Mouse (Mus musculus): ENCODE results near the gene Galm. TPM values are rescaled to one million over a fixed set of nuclear protein-coding genes. Genes with fewer than 3 reads are reported as not detected.

Gene Galm
- total and polyA plus RNA-seq, 2 experiments from 2014 or later: 1.9 to 2.4 TPM

DNA sequence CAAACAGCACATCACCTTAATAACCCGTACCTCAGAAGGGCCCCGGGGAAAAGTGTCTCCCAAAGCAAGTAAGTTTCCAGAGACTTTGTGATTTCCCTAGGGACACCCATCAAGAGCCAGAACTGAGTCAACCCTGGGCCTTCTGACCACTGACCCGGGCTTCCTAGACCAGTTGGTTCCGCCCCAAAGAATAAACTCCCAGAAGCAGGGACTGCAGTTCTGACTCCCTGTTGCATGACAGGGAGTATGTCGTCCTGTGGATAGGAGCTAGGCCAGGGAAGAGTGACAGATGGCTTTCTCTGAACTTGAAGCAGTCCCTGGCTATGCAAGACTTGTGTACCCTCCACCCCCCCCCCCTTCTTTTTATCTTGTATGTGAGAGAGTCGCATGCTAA is 21.7 kb downstream of the Galm start:
- Histone ChIP-seq H3K9ac (replicated peaks; ENCODE audit: low read length) (no peak overlapping the region), H3K9me3 (ENCODE audit: low read length) (no peaks in the 10 kb centered on the region), H3K27ac (no peak overlapping the region), H3K4me3 (ENCODE audit: low read length) (no peak overlapping the region), H3K36me3 (ENCODE audit: insufficient read depth, low read length) (no peaks in the 10 kb centered on the region), H3K4me1 (ENCODE audit: insufficient read depth, low read length) (0 out of 2 replicates have a peak, but pooled peaks cover 3% of the 10 kb centered on the region), H3K27me3 (ENCODE audit: insufficient read depth, low read length) (no peaks in the 10 kb centered on the region), H3K4me2 (ENCODE audit: low read depth, low read length) (no peak overlapping the region)
- 78% methylated on average over 6 of the region's 6 CpGs for WGBS
- ATAC-seq (no peak), DNase-seq (ENCODE audit: low spot score) (no peak)
- TF ChIP-seq CTCF (IDR thresholded peaks at IDR 0.05; ENCODE audit: low read depth): no peak

- H3K4me1 ChIP-seq (ENCODE audit: insufficient read depth, low read length): 0 out of 2 replicates have a peak, but pooled peaks cover 3% of the 10 kb centered on the region
- no peak overlapping the region for H3K9ac ChIP-seq (replicated peaks; ENCODE audit: low read length)
- H3K27ac ChIP-seq: no peak overlapping the region
- DNase-seq (ENCODE audit: low spot score): no peak
- no peak for TF ChIP-seq CTCF (IDR thresholded peaks at IDR 0.05; ENCODE audit: low read depth)
- no peak overlapping the region for H3K4me3 ChIP-seq (ENCODE audit: low read length)
- no peaks in the 10 kb centered on the region for H3K9me3 ChIP-seq (ENCODE audit: low read length)
- 38% methylated on average over 5 of the region's 5 CpGs for WGBS
- H3K27me3 ChIP-seq (ENCODE audit: insufficient read depth, low read length): no peaks in the 10 kb centered on the region
- ATAC-seq: no peak
- no peaks in the 10 kb centered on the region for H3K36me3 ChIP-seq (ENCODE audit: insufficient read depth, low read length)
- H3K4me2 ChIP-seq (ENCODE audit: low read depth, low read length): no peak overlapping the region
Measured at GRCm38 (mm10) chr17:80151353-80151752, 24.1 kb downstream of the Galm start.

GRCm38 (mm10) chr17:80152767-80153630 is 25.7 kb downstream of the Galm start:
- TF ChIP-seq CTCF (IDR thresholded peaks at IDR 0.05; ENCODE audit: low read depth): no peak
- no peaks in the 10 kb centered on the region for H3K4me1 ChIP-seq (ENCODE audit: insufficient read depth, low read length)
- H3K36me3 ChIP-seq (ENCODE audit: insufficient read depth, low read length): no peaks in the 10 kb centered on the region
- no peaks in the 10 kb centered on the region for H3K27me3 ChIP-seq (ENCODE audit: insufficient read depth, low read length)
- H3K9me3 ChIP-seq (ENCODE audit: low read length): no peaks in the 10 kb centered on the region
- no peak overlapping the region for H3K4me3 ChIP-seq (ENCODE audit: low read length)
- H3K4me2 ChIP-seq (ENCODE audit: low read depth, low read length): no peak overlapping the region
- no peak overlapping the region for H3K9ac ChIP-seq (replicated peaks; ENCODE audit: low read length)
- no peak for DNase-seq (ENCODE audit: low spot score)
- WGBS: 77% methylated on average over 12 of the region's 12 CpGs
- ATAC-seq: no peak
- no peak overlapping the region for H3K27ac ChIP-seq

DNA sequence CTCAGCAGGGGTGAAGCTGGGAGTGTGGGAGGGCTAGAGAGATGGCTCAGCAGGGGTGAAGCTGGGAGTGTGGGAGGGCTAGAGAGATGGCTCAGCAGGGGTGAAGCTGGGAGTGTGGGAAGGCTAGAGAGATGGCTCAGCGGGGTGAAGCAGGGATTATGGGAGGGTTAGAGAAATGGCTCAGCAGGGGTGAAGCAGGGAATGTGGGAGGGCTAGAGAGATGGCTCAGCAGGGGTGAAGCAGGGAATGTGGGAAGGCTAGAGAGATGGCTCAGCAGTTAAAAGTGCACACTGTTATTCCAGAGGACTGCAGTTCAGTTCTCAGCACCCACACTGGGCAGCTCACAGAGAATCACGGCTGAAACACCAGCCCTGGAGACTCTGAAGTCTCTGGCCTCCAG is 26.4 kb downstream of the Galm start:
- Histone ChIP-seq H3K27ac (no peak overlapping the region), H3K36me3 (ENCODE audit: insufficient read depth, low read length) (no peaks in the 10 kb centered on the region), H3K4me3 (ENCODE audit: low read length) (no peak overlapping the region), H3K4me1 (ENCODE audit: insufficient read depth, low read length) (no peaks in the 10 kb centered on the region), H3K9ac (replicated peaks; ENCODE audit: low read length) (no peak overlapping the region), H3K27me3 (ENCODE audit: insufficient read depth, low read length) (no peaks in the 10 kb centered on the region), H3K9me3 (ENCODE audit: low read length) (no peaks in the 10 kb centered on the region), H3K4me2 (ENCODE audit: low read depth, low read length) (no peak overlapping the region)
- ATAC-seq (no peak), DNase-seq (ENCODE audit: low spot score) (no peak)
- TF ChIP-seq CTCF (IDR thresholded peaks at IDR 0.05; ENCODE audit: low read depth): no peak
- WGBS: 68% methylated on average over 2 of the region's 2 CpGs

GRCm38 (mm10) chr17:80156905-80157304 is 29.6 kb downstream of the Galm start:
- 87% methylated on average over 8 of the region's 8 CpGs for WGBS
- Histone ChIP-seq H3K4me3 (ENCODE audit: low read length) (no peak overlapping the region), H3K4me2 (ENCODE audit: low read depth, low read length) (no peak overlapping the region), H3K9ac (replicated peaks; ENCODE audit: low read length) (no peak overlapping the region), H3K36me3 (ENCODE audit: insufficient read depth, low read length) (no peaks in the 10 kb centered on the region), H3K27ac (no peak overlapping the region), H3K27me3 (ENCODE audit: insufficient read depth, low read length) (no peaks in the 10 kb centered on the region), H3K9me3 (ENCODE audit: low read length) (no peaks in the 10 kb centered on the region), H3K4me1 (ENCODE audit: insufficient read depth, low read length) (no peaks in the 10 kb centered on the region)
- DNase-seq (ENCODE audit: low spot score) (no peak), ATAC-seq (no peak)
- TF ChIP-seq CTCF (IDR thresholded peaks at IDR 0.05; ENCODE audit: low read depth): no peak

DNA sequence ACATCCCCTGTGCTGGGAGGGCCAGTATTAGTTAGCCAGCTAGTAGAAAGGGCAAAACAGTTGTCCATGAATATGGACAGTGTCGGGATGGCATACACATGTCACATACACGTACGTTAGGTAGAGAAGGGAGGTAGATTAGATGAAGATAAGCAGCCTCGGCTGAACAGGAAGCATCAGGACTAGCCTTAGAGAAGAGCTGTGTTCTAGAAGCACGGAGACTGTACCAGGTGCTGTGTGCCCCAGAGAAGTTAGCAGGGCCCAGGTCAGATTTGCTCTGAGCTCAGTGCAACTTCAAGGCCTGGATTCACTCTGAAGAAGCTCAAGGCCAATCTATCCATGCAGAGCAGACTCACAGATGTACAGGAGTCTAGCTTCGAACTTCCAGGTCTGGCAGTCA is 30.2 kb downstream of the Galm start:
- H3K4me1 ChIP-seq (ENCODE audit: insufficient read depth, low read length): no peaks in the 10 kb centered on the region
- no peak overlapping the region for H3K27ac ChIP-seq
- no peak overlapping the region for H3K4me2 ChIP-seq (ENCODE audit: low read depth, low read length)
- H3K36me3 ChIP-seq (ENCODE audit: insufficient read depth, low read length): no peaks in the 10 kb centered on the region
- ATAC-seq: no peak
- no peak overlapping the region for H3K4me3 ChIP-seq (ENCODE audit: low read length)
- 95% methylated on average over 6 of the region's 6 CpGs for WGBS
- H3K27me3 ChIP-seq (ENCODE audit: insufficient read depth, low read length): no peaks in the 10 kb centered on the region
- DNase-seq (ENCODE audit: low spot score): no peak
- no peaks in the 10 kb centered on the region for H3K9me3 ChIP-seq (ENCODE audit: low read length)
- no peak for TF ChIP-seq CTCF (IDR thresholded peaks at IDR 0.05; ENCODE audit: low read depth)
- H3K9ac ChIP-seq (replicated peaks; ENCODE audit: low read length): no peak overlapping the region

DNA sequence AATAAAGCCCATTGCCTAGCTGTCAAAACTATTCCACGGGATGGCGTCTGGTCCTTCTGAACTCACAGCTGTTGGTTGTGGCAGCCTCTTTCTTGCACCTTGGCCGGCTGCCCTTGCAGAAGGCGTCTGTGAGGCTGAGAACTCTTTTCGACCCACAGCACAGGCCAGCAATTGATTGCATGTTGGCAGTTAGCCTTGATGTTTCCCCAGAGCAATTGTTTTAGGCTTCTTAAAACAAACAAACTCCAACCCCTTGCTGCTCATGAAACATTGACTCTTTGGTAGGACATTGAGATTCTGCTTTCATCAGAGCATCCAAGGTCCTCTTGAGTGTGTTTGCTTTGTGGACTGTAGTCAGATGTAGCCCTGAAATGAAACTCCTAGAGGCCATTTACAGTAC is 33.2 kb downstream of the Galm start:
- H3K4me1 ChIP-seq (ENCODE audit: insufficient read depth, low read length): peaks cover 2% of the 10 kb centered on the region; the same call in 1 of the 2 replicates
- WGBS: 31% methylated on average over 5 of the region's 5 CpGs
- peak; percentile 89 for ATAC-seq

More for the DNA sequence above, 33.2 kb downstream of the Galm start:
- H3K4me3 ChIP-seq (ENCODE audit: low read length): no peak overlapping the region
- peak; percentile 88 for DNase-seq (ENCODE audit: low spot score)
- no peaks in the 10 kb centered on the region for H3K27me3 ChIP-seq (ENCODE audit: insufficient read depth, low read length)
- no peak overlapping the region for H3K4me2 ChIP-seq (ENCODE audit: low read depth, low read length)
- TF ChIP-seq CTCF (IDR thresholded peaks at IDR 0.05; ENCODE audit: low read depth): no peak; the same call in 1 of the 2 replicates
- no peak overlapping the region for H3K9ac ChIP-seq (replicated peaks; ENCODE audit: low read length)
- H3K9me3 ChIP-seq (ENCODE audit: low read length): no peaks in the 10 kb centered on the region
- no peaks in the 10 kb centered on the region for H3K36me3 ChIP-seq (ENCODE audit: insufficient read depth, low read length)
- H3K27ac ChIP-seq: no peak overlapping the region

All from hindbrain, postnatal 0 days (tissue).